Mouse (Mus musculus) urinary bladder, adult 2 months (tissue): Measurements from ENCODE around the gene Idh2. TPM values are rescaled to one million over a fixed set of nuclear protein-coding genes. Genes with fewer than 3 reads are reported as not detected.

Experiments used
- DNase-seq: peaks from one replicate; pipeline ENCODE4 v3.0.0; 2022; ENCODE audit warnings: low spot score
- polyA plus RNA-seq: library from polyadenylated mRNA; depleted of rRNA; stranded (reverse); fragments of >200 nt; gene quantifications from 2 replicates; pipeline ENCODE4 v1.2.3, GENCODE M21; 2012

The Idh2 gene
- polyA plus RNA-seq, 1 experiment, result 101 TPM

DNA sequence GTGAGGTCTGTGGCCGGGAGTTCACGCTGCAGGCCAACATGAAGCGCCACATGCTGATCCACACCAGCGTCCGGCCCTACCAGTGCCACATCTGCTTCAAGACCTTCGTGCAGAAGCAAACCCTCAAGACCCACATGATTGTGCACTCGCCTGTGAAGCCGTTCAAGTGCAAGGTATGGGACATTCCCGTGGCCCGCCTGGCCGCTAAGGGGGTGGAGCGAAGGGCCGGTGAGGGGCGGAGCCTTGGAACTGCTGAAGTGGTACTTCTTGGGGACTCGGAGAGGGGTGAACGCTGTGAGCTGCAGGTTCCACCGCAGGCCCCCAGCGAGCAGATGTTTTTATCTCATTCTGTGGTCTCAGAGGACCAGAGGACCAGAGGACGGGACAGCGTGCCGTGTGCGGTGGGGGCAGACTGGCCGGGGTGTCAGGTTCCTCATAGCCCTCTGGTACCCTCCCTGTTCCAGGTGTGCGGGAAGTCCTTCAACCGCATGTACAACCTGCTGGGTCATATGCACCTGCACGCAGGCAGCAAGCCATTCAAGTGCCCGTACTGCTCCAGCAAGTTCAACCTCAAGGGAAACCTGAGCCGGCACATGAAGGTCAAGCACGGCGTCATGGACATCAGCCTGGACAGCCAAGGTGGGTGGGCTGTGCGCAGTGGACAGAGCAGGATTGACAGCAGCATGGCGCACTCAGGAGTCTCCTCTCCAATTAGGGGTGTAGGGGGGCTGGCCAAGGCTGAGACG lies 29.0 kb downstream of the Idh2 start:
- no peak for DNase-seq

- DNase-seq, result no peak
These were observed 30.7 kb downstream of the Idh2 start for GRCm38 (mm10) chr7:80084484-80084931.

GRCm38 (mm10) chr7:80081586-80082554 lies 33.3 kb downstream of the Idh2 start:
- no peak for DNase-seq

DNA sequence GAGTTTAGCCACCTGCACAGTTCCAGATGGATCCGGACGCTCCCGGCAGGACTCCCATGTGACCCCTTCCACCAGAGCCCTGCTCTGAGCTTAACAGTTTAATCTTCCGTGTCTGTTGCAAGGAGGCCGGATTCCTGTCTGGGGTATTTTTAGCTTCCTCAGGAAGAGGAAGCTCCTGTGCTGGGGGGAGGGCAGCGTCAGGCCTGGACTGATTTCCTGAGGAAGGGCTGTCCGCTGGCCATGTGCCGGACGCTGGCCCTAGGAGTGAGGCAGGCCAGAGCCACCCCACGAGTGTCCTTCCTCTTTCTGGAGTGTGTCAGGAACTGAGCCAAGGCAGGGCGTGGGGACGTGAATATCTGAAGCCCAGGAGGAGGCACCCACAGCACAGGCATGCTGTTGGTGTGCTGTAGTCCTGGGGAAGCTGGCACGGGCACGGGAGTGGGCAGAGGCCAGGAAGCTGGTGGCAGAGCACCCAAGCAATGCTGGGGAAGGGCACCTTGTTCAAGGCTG lies 36.3 kb downstream of the Idh2 start:
- no peak for DNase-seq

DNA sequence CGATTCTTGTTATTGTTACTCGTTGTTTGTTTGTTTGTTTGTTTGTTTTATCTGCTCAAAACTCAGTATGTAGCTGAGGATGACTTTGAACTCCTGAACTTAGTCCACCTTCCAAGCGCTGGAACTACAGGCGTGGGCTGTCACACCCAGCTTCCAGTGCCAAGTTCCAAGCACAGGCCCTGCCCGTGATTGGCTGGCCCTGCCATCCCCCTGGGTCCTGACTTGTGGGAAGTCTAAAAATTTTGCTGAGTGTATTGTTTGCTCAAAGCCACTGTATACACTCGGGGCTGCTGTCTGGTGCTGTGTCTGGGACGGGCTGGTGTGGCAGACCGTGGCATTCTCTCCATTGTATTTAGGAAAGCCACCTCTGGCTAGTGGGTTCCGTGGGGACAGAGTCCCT lies 37.4 kb downstream of the Idh2 start:
- DNase-seq, result no peak

DNA sequence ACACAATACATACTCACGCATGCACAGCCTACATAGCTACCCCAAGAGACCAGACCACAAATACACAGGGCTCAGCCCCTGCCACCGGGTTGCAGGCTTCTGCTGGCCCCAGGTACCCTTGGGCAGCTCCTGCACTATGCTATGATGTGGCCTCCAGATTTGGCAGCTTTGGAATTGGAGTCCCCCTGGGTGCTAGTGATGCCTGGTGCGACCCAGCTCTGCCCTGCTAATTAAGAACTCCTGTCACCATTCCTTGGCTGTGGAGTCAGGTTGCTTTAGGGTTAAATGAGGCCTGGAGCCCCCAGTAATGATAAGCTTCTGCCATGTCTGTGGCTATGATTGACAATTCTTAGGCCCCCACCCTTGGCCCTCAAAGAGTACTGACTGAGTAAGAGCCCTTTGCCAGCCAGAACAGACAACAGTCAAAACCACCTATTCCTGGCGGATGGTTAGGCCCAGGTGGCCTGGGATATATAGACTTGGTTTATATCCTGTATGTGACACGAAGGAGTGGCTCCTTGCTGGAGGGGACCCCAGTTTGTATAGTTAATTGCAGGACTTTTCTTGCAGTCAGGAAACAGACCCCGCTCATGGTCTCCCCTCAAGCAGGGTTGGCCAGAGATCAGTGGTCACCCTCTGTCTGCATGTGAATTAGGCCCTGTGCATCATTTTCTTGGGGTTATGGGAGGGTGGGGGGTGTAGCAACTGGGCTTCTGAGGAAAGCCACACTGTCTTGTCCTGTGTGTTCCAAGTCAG lies 38.1 kb downstream of the Idh2 start:
- DNase-seq, result no peak

DNA sequence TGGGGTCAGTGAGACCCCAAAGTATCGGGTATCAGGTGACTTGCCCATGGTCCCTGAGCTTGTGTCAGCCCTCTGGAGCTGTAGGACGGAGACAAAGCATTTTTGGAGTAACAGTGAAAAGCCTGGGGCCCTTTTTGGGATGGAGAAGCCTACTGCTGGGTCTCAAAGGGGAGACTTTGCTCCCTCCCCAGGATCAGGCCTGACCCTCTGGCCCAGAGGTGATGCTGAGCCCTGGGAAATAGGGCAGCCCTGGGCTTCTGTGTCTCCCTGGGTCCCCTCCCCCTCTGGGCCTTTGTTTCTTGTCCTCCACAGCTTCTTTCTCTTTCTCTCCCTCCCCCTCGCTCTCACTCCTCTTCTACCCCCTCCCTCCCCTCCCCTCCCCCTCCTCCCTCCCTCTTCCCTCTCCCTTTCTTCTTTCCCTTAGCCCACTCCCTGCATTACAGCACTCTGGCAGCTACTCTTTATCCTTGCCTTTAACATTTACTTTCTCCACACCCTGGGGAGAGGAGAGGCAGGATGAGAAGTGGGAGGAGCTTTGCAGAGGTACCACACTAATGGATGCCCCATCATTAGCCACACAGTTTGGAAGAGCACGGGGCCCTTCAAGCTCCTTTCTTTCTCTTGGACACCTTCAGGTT lies 39.1 kb downstream of the Idh2 start:
- DNase-seq, result no peak

DNA sequence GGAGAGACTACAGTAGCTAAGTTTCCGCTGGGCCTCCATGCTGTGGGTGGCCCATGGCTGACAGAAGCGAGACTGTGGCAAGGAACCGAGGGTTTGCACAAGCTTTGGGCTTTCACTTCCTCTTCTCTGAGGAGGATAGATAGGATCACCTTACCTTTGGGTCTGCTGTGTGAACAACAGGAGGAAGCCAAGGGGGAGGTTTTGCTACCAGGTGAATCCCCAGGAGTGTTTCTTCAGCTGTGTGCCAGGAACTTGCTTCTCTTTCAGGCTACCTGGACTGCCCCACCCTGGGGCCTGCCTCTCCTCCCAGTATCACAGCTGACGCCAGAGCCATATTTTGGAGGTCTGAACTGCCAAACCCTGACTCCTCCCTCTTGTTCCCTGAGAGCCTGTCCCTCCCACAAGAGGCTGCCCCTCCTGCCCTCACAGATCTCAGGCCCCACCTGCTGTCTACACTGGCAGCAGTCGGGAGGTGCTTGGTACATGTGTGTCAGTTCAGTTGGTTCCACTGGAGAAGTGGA lies 40.2 kb downstream of the Idh2 start:
- no peak for DNase-seq

DNA sequence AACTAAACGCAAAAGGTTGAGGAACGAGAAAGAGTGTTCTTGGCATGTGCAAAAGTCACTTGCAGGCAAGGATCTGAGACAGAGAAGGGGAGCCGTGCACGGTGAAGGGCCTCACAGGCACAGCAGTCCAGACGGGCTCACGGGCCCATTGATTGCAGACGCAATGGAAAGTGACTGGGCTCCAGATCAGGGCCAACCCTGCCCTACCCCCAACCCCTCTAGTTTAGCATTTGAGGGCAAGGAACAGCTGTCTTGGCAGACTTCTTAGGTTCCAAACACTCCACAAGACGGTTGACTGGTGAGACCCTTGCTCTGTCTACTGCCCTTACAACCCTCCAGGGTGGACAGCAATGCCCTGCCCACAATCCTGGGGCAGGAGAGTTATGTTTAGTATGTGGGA lies 41.7 kb downstream of the Idh2 start:
- DNase-seq, result no peak

DNA sequence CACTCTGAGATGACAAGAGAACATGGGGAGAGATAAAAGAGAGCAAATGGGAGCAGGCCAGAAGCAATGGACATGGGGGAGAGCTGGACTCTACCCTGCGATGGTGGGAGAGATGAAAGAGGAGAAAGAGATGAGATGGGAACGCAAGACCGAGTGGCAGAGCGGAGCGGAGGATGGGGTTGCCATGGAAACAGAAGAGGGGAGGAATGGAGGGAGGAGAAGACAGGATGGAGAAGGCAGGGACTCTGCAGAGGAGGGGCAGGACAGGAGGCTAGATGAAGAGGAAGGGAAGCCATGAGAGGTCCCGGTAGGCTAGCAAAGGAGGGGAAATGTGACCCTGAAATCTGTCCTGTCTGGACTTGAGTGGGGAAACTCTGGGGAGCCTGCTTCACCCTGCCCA lies 42.9 kb downstream of the Idh2 start:
- no peak for DNase-seq

DNA sequence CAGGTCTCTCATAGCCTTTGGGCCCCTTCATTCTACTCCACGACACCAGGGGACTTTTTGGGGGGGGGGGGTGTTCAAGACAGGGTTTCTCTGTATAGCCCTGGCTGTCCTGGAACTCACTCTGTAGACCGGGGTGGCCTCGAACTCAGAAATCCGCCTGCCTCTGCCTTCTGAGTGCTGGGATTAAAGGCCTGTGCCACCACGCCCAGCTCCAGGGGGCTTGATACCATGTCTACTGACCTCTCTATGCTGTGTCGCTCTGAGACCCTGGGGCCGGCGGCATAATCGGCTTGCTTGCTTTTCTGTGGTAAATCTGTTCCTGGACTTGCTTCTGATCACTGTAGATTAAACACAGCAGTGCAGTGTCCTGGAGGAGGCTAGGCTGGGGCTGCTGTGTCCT lies 44.0 kb downstream of the Idh2 start:
- DNase-seq, result no peak

- no peak for DNase-seq
These were observed 45.4 kb downstream of the Idh2 start for GRCm38 (mm10) chr7:80069615-80070327.

GRCm38 (mm10) chr7:80068341-80068740 lies 46.9 kb downstream of the Idh2 start:
- no peak for DNase-seq

- no peak for DNase-seq
These were observed 48.3 kb downstream of the Idh2 start for GRCm38 (mm10) chr7:80066675-80067455.

- no peak for DNase-seq
These were observed 49.9 kb downstream of the Idh2 start for GRCm38 (mm10) chr7:80065250-80065649.

DNA sequence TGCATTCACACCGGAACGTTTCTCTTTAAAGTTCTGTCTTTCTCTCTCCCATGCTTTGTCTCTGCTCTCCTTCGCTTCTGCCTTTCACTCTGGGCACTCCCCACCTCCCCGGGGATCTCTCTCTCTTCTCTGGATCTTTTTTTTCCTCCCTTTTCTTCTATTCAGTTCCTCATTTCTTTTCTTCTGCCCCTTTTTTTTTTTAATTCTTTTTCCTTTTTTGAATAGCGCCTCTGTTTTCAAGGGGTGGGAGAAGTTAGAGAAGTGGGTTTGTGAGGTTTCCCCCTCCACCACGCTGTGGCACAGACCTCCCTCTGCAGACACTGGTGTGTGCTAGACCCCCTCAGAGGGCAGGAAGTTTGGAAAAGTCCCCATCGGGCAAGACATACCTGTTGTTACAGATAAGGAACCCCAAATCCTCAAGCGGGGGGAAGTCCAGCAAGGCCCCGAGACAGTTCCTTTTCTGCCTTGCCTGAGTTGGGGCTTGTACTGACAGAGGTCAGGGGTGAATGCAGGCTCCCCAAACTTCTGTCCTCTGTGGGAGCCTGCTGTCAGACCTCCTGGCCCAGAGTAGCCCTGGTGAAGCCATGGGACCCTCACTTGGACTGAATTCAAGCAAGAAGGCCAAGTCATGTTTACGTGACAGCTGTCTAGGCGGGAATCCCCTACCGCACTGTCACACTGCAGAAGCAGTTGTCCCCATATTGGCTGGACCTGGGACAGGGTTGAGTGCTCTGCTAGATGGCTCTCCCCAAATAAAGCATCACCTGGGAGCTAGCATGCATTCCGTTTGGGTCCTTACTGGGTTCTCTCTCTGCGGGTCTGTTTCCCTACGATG lies 51.1 kb downstream of the Idh2 start:
- DNase-seq, result no peak

GRCm38 (mm10) chr7:80063244-80063643 lies 51.9 kb downstream of the Idh2 start:
- DNase-seq, result no peak

DNA sequence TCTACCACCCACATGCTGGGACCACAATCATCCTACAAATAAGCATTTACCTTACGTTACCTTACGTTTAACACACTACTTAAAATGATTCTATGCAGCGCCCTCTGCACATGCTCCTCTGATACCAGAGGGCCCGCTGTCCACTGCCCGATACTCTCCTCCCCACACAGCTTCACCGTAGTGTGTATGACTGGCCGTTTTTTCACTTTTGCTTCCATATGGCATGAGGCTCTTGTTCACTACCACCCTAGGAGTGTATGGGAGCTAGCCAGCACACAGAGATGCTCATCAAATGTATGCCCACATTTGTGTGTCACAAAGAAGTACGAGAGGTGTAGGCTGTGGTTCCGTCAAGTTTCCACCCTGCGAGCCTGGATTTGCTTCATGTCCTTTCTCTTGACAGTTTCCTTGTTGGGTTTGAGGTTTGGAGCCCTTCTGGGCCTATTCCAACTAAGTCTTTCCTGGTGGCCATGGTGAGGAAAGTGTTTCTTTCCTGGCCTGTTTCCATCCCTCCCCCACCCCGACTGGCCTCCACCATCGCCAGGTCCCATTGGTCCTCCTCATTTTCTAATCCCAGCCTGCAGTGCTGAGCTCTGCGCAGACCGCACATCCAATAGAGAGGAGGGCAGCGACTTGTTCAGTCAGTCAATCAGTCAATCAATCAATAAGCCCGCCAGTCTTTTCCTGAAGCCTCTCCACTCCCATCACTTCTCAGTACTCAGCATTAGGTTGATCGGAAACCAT lies 52.9 kb downstream of the Idh2 start:
- no peak for DNase-seq
